Mouse (Mus musculus): ENCODE measurements around the gene Rassf7.

DNA sequence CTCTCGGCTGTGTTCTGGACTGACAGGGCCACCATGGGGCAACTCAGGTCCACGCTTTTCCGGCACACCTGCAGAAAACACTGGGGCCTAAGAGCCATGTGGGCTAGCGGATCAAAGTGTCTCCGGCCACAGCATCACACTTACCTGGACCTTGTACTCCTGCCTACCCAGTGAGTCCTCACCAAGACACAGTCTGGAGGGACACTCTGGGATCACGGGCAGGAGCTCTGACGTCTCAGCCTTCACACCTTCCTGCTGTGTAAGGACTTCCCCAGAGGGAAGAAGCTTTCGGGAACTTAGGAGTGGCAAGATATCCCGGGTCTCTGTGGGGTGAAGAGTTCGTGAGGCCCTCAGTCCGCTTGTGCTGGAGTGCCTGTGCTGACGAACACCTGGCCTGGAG is 5.5 kb upstream of the Rassf7 start:
- TF ChIP-seq ZNF384 (IDR thresholded peaks at IDR 0.05; ENCODE audit: low read depth, low read length), result no peak
- no peak for TF ChIP-seq MAX (IDR thresholded peaks at IDR 0.05; ENCODE audit: low read length)
- no peak for TF ChIP-seq RCOR1 (IDR thresholded peaks at IDR 0.05; ENCODE audit: low read depth, low read length)
- no peak for TF ChIP-seq GATA1 (IDR thresholded peaks at IDR 0.05; ENCODE audit: low read depth, low read length)
- TF ChIP-seq CTCF (IDR thresholded peaks at IDR 0.05 in 2 of 3, conservative IDR thresholded peaks at IDR 0.05 in 1 of 3; ENCODE audit: control insufficient read depth in 1 of 3, insufficient read depth in 1 of 3, low read depth in 2 of 3, low read length in 3 of 3, poor library complexity in 1 of 3, severe bottlenecking in 1 of 3), result no peak
- TF ChIP-seq POLR2AphosphoS5 (IDR thresholded peaks at IDR 0.05; ENCODE audit: borderline replicate concordance, low read depth, low read length), result no peak
- TF ChIP-seq POLR2AphosphoS2 (IDR thresholded peaks at IDR 0.05; ENCODE audit: low read length), result no peak
- TF ChIP-seq POLR2A (IDR thresholded peaks at IDR 0.05; ENCODE audit: control insufficient read depth in 1 of 2, insufficient read depth in 1 of 2, low read depth in 1 of 2, low read length in 2 of 2, poor library complexity in 1 of 2), result no peak
- no peak for TF ChIP-seq SMC3 (IDR thresholded peaks at IDR 0.05; ENCODE audit: low read depth, low read length)
- no peak for TF ChIP-seq E2F4 (IDR thresholded peaks at IDR 0.05; ENCODE audit: borderline replicate concordance, low read depth, low read length)
- TF ChIP-seq MEF2A (IDR thresholded peaks at IDR 0.05; ENCODE audit: extremely low read depth, insufficient replicate concordance, low read depth, low read length, poor library complexity, severe bottlenecking), result no peak
- no peak for TF ChIP-seq CHD2 (IDR thresholded peaks at IDR 0.05; ENCODE audit: low read length)
- TF ChIP-seq TCF12 (IDR thresholded peaks at IDR 0.05; ENCODE audit: low read depth, low read length), result no peak
- TF ChIP-seq USF1 (IDR thresholded peaks at IDR 0.05; ENCODE audit: low read depth, low read length), result no peak
